Mouse (Mus musculus): Measurements from ENCODE around the gene Brf1. TPM values are rescaled to one million over a fixed set of nuclear protein-coding genes. Genes with fewer than 3 reads are reported as not detected.

Gene Brf1
- polyA plus RNA-seq (2016; fragmentation: Nextera tagmentation; extraction: Ambion mirVana) = 68.1 and 70.1 TPM in 2 replicates

DNA sequence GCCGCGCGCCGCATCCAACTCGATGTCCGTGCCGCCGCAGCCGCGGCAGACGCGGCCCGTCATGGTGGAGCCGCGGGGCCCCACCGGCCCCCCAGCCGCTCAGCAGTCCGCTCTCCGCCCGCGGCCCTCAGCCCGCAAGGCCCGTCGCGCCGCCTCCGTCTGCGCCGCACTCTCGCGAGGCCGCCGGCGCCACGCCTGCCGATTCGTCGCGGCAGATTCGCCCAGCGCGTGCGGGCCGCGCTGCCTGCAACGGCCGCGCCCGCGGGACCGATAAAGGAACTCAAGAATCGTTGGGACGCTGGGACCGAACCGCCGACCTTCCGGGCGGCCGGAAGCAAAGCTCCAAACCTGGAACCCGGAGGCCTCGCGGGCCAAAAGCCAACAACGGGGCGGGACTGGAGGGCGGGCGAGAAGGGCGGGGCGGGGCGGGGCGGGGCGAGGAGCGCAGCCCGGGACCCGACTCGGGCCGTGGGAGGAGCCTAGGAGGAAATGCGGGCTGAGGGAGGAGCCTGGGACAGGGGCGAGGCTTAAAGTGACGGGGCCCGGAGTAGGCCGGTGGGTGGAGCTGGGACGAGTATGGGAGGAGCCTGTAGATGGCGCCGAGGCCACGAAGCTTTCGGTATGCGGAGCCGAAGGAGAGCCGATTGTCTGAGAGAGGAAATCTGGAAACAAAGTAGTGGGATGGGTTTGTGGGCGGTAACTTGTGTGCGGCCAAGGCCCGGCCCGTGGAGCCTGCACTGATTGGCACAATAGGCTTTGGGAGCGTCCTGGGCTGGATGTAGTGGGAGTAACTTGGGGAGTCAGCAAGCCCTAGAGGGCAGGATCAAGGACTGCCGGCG lies at the start of gene Brf1:
TSS of gene Brf1 (minus strand) at position 411 of the 839 bp plus-strand sequence.
- Histone ChIP-seq H3K9ac (peak within 1 kb of the TSS; percentile 91), H3K27ac (peak within 1 kb of the TSS; percentile 79), H3K4me3 (peak within 1 kb of the TSS; percentile 85), H3K36me3 (0 out of 2 replicates have a peak, but pooled peaks cover 6% of the 10 kb centered on the region), H3K27me3 (replicated peaks) (no peaks in the 10 kb centered on the region), H3K4me1 (peaks cover 26% of the 10 kb centered on the region), H3K4me2 (replicated peaks) (peak within 1 kb of the TSS; percentile 91), H3K9me3 (no peaks in the 10 kb centered on the region)
- ATAC-seq (ENCODE audit: low FRiP score, low read depth) = peak; percentile 98
- WGBS = under 1% methylated on average over 96 of the region's 96 CpGs

DNA sequence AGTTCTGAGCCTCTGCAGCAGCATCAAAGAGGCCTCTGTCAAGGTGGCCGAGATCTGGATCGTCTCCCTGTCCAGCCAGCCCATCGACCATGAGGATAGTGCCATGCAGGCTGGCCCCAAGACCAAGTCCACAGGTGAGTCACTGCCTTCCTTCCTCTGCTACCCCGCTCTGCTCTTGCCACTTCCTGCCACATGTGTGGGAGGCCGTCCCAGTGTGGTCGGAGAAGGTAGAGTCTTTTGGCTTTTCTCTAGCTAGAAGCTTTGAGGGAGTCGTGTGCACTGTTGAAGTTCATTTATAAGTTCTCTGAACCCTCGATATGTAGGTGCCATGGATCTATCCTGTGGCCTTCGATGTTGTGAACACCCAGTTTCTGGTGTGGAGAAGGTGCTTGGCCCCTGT lies 49.3 kb upstream of the Brf1 start:
- Histone ChIP-seq H3K4me1 (no peaks in the 10 kb centered on the region), H3K36me3 (peaks cover 83% of the 10 kb centered on the region), H3K4me2 (replicated peaks) (no peak overlapping the region), H3K27ac (no peak overlapping the region), H3K27me3 (replicated peaks) (no peaks in the 10 kb centered on the region), H3K9me3 (no peaks in the 10 kb centered on the region), H3K9ac (no peak overlapping the region), H3K4me3 (no peak overlapping the region)
- WGBS = 92% methylated on average over 9 of the region's 9 CpGs
- no peak for ATAC-seq (ENCODE audit: low FRiP score, low read depth)

DNA sequence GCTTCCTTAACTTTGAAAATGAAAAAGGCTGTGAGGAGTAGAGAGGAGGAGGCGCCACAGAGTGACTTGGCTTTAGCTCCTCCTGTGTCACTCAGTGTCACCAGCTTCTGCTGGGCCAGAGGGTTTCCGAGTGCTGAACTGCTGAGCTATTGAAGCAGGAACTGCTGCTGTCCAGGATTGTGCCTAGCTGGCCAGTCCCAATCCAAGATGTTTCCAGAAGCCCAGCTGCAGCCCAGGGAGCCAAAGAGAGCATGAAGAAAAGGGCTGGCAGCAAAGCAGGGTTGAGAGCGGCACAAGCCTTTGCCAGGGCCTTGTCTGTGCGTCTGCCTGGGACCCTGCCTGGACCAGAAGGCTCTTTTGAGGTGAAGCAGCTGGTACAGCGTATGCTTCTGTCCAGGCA lies 47.6 kb upstream of the Brf1 start:
- Histone ChIP-seq H3K36me3 (peaks cover 74% of the 10 kb centered on the region), H3K9ac (no peak overlapping the region)
- 91% methylated on average over 5 of the region's 5 CpGs for WGBS

DNA sequence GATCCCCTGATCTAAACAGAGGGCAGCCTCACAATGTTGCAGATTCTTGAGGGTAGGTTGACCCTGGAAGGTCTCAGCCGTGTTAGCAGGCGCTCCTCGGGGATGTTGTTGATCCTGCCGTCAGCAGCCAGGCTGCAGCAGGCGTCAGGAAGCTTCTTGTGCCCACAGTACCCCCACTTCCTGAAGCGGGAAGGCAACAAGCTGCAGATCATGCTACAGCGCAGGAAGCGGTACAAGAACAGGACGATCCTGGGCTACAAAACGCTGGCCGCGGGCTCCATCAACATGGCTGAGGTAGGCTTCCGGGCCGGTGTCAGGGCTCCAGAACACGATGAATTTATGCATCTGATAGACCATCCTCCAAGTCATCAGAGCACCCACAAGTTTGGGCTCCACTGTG lies 46.4 kb upstream of the Brf1 start:
- 94% methylated on average over 15 of the region's 15 CpGs for WGBS
- Histone ChIP-seq H3K27ac (no peak overlapping the region), H3K9ac (no peak overlapping the region), H3K36me3 (peaks cover 61% of the 10 kb centered on the region), H3K4me3 (no peak overlapping the region), H3K4me1 (no peaks in the 10 kb centered on the region), H3K4me2 (replicated peaks) (no peak overlapping the region), H3K27me3 (replicated peaks) (no peaks in the 10 kb centered on the region), H3K9me3 (no peaks in the 10 kb centered on the region)
- no peak for ATAC-seq (ENCODE audit: low FRiP score, low read depth)

More for the DNA sequence above, 47.6 kb upstream of the Brf1 start:
- Histone ChIP-seq H3K27me3 (replicated peaks) (no peaks in the 10 kb centered on the region), H3K27ac (no peak overlapping the region), H3K9me3 (no peaks in the 10 kb centered on the region), H3K4me1 (no peaks in the 10 kb centered on the region), H3K4me2 (replicated peaks) (no peak overlapping the region), H3K4me3 (no peak overlapping the region)
- no peak for ATAC-seq (ENCODE audit: low FRiP score, low read depth)

DNA sequence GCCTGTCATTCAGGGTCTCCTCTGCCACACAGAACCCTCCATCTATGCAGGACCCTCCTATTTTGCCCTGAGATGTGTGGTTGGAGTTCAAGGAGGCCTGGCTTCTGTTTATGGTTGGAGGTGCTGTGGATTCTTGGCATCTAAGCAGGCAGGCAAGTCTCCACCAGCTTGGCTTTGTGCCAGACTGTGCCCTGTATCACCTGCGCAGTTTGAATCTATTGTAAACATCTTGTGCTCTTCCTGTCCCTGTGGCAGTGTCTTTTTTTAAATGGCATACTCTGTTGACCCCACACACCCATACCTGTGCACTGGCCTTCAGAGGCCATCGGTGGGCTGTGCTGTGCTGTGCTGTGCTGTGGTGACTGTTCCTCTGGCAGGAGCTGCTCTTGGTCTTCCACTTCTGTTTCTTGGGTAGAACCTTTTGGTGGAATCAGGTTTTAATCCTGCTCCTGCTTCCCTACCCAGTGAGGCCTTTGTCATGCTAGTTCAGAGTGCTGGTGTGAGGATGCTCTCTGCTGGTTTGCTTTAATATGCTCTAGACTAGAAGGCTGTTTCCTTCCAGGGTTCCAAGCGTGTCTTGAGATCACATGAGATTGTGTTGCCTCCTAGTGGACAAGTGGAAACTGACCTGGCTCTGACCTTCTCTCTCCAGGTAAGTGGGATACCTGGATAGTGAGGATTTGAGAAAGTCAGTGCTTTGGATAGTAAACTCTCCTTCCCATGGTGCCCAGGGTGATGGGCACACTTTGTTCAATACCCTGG lies 44.6 kb upstream of the Brf1 start:
- peaks cover 44% of the 10 kb centered on the region for H3K36me3 ChIP-seq
- WGBS = 85% methylated on average over 3 of the region's 3 CpGs
- peaks cover 4% of the 10 kb centered on the region; the same call in 1 of the 2 replicates for H3K4me1 ChIP-seq
- no peak overlapping the region for H3K27ac ChIP-seq
- no peak overlapping the region for H3K9ac ChIP-seq
- H3K9me3 ChIP-seq = no peaks in the 10 kb centered on the region
- H3K4me2 ChIP-seq (replicated peaks) = no peak overlapping the region
- ATAC-seq (ENCODE audit: low FRiP score, low read depth) = no peak
- no peak overlapping the region for H3K4me3 ChIP-seq
- no peaks in the 10 kb centered on the region for H3K27me3 ChIP-seq (replicated peaks)

DNA sequence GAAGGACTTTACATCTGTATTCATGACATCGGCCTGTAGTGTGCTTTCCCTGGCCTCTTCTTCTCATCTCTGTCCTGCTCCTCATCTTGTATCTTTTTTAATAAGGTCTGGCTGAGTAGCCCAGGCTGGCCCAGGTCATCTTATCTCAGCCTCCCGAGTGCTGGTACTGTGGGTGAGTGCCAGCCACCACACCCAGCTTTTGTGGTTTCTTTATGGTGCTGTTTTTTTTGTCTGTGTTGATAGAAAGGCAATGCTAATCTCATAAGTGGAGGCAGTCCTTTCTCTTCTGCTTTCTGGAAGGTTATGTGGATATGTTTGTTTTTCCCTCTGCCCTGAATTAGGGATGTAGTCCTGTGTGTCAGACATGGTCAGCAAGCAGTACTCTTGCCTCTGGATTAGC lies 42.0 kb upstream of the Brf1 start:
- Histone ChIP-seq H3K4me2 (replicated peaks) (no peak overlapping the region), H3K27ac (no peak overlapping the region), H3K9me3 (no peaks in the 10 kb centered on the region), H3K9ac (no peak overlapping the region), H3K36me3 (peaks cover 23% of the 10 kb centered on the region), H3K4me3 (no peak overlapping the region), H3K4me1 (peaks cover 4% of the 10 kb centered on the region; the same call in 1 of the 2 replicates), H3K27me3 (replicated peaks) (no peaks in the 10 kb centered on the region)
- no peak for ATAC-seq (ENCODE audit: low FRiP score, low read depth)
- 96% methylated on average over 2 of the region's 2 CpGs for WGBS

DNA sequence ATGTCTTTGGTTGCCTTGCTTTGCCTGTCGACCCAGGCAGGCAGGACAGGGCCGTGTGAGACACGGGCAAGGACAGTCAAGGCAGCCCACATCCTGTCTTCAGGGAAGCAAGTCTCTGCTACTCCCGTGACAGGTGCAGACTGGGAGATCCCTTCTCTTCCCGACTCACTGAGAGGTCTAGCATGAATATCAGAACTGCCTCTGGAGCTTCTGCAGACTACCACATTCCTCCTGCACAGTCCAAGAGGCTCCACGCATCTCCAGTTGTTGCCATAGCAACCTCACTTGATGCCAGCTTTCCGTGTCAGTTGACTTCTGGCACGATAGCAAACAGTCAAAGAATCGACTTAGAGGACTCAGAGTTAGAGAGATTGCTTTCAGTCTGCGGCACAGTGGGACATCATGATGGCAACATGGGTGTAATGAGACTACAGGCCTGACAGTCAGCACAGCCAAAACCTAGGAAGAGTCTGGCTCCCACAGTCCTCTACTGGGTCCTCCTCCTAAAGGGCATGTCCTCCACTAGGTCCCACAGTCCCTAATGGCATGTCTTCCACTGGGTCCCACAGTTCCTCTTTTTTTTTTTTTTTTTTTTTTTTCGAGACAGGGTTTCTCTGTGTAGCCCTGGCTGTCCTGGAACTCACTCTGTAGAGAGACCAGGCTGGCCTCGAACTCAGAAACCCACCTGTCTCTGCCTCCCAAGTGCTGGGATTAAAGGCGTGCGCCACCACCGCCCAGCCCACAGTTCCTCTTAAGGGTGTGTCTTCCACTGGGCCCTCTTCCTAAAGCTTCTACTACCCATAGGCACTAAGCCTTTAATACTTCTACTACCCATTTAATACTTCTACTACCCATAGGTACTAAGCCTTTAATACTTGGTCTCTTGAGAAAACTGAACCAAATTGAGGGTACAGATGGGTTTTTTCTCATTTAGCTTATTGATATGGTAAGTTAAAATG lies 41.3 kb upstream of the Brf1 start:
- Histone ChIP-seq H3K27ac (no peak overlapping the region), H3K4me3 (no peak overlapping the region), H3K4me2 (replicated peaks) (no peak overlapping the region), H3K9me3 (no peaks in the 10 kb centered on the region), H3K4me1 (peaks cover 4% of the 10 kb centered on the region; the same call in 1 of the 2 replicates), H3K36me3 (peaks cover 15% of the 10 kb centered on the region), H3K9ac (no peak overlapping the region), H3K27me3 (replicated peaks) (no peaks in the 10 kb centered on the region)
- peak; percentile 69; the same call in 1 of the 2 replicates for ATAC-seq (ENCODE audit: low FRiP score, low read depth)
- 69% methylated on average over 15 of the region's 15 CpGs for WGBS

DNA sequence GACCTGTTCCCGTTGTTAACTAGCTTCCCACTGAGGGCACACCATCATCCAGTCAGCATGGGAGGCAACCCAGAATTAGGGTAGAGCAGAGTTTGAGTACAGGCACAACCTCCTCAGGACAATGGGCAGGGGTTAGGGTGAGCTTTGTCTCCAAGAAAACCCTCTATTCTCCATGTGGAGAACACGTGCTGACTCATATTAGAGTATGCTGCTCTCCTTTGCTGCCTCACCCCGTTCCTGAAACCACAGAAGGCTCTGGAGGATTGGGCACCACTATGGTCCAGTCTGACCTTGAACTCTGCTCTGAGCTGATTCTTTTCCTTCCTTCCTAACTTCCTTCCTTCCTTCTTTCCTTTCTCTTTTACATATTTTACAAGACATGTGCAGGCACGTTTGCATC lies 37.9 kb upstream of the Brf1 start:
- no peak overlapping the region for H3K4me2 ChIP-seq (replicated peaks)
- WGBS = 92% methylated on average over 4 of the region's 4 CpGs
- no peak overlapping the region for H3K27ac ChIP-seq
- no peak overlapping the region for H3K9ac ChIP-seq
- H3K27me3 ChIP-seq (replicated peaks) = no peaks in the 10 kb centered on the region
- H3K36me3 ChIP-seq = no peaks in the 10 kb centered on the region
- no peaks in the 10 kb centered on the region for H3K9me3 ChIP-seq
- H3K4me3 ChIP-seq = no peak overlapping the region
- no peak for ATAC-seq (ENCODE audit: low FRiP score, low read depth)
- peaks cover 10% of the 10 kb centered on the region; the same call in 1 of the 2 replicates for H3K4me1 ChIP-seq

DNA sequence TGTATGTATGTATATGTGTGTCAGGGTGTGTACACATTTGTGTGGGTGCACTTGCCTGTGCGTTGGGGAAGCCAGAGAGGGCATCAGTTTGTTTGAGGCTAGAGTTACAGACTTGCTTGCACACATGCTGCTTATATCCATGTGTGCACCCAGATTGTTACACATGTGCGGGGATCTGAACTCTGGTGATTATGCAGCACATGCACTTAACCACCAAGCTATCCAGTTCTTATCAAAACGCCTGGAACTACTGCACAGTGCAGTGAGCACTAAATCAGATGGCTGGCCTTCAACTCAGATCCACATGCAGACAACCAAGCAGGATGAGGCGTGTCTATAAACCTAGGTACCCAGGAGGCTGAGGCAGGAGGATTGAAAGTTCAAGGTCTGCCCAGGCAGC lies 36.5 kb upstream of the Brf1 start:
- no peak overlapping the region for H3K27ac ChIP-seq
- no peaks in the 10 kb centered on the region for H3K9me3 ChIP-seq
- 94% methylated on average over 4 of the region's 4 CpGs for WGBS
- no peak overlapping the region for H3K4me2 ChIP-seq (replicated peaks)
- H3K9ac ChIP-seq = no peak overlapping the region
- peaks cover 24% of the 10 kb centered on the region for H3K4me1 ChIP-seq
- no peaks in the 10 kb centered on the region for H3K36me3 ChIP-seq
- no peaks in the 10 kb centered on the region for H3K27me3 ChIP-seq (replicated peaks)
- no peak for ATAC-seq (ENCODE audit: low FRiP score, low read depth)
- no peak overlapping the region for H3K4me3 ChIP-seq

DNA sequence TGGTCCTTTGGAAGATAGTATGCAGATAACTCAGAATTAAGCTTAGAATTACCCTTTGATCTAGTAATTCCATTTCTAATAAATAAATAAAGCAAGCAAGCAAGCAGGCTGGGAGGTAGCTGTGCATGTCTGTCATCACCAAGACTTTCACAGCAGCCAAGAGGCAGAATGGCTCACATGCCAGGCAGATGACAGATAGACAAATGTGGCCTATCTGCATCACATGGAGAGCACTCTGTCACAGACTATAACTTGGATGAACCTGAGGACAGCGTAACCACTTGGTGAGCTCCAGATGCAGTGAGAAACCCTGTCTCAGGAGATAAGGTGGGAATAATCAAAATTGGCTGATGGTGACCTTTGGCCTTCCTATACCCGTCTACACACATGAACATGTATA lies 34.6 kb upstream of the Brf1 start:
- H3K27ac ChIP-seq = no peak overlapping the region
- no peaks in the 10 kb centered on the region for H3K9me3 ChIP-seq
- H3K4me1 ChIP-seq = peaks cover 22% of the 10 kb centered on the region
- no peak overlapping the region for H3K4me2 ChIP-seq (replicated peaks)
- no peak overlapping the region for H3K4me3 ChIP-seq
- no peaks in the 10 kb centered on the region for H3K27me3 ChIP-seq (replicated peaks)
- no peaks in the 10 kb centered on the region for H3K36me3 ChIP-seq
- H3K9ac ChIP-seq = no peak overlapping the region
- no peak for ATAC-seq (ENCODE audit: low FRiP score, low read depth)
- 92% methylated on average over 2 of the region's 2 CpGs for WGBS

DNA sequence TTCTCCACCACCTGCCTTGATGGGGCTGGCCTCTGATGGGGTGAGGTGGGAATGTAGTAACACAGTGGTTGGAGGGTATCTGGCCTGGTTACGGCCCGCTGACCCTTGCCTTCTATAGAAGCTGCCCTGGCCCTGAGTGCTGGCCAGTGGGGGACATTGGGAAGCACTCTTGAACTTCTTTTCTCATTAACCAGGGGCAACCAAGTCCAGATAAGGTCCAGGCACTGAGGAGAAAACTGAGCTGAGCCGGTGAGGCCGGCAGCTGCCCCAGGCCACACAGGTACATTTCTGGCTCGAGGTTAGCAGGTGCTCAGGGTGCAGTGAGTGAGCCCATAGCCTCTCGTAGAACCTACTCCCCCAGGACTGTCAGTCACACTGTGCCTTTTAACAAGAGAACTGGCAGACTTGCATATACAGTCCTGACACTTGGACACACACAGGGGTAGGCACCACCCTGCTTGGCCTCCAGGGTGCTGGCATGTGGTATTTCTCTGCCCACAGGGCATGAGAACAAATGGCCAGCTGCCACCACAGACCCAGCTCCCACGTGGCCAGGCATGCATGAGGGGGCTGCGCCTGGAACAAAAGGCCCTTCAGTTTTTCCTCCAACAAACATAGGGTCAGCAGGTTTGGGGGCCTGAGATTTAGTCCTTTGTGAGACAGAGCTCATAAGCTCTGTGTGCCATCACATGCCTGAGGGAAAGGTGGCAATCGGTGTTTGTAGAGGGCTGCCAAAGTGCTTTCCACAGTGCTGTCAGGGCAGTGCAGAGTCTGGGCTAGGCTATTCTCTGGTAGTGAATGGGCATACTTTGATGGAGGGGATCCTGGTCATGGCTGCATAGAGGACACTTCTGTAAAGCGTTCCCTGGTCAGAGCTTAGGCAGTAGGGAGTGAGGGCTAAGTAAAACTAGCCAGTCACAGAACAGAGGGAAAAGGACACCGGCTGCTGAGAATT lies 32.1 kb upstream of the Brf1 start:
- H3K36me3 ChIP-seq = no peaks in the 10 kb centered on the region
- H3K4me2 ChIP-seq (replicated peaks) = no peak overlapping the region
- peak; percentile 73 for ATAC-seq (ENCODE audit: low FRiP score, low read depth)
- WGBS = 72% methylated on average over 11 of the region's 11 CpGs
- no peaks in the 10 kb centered on the region for H3K27me3 ChIP-seq (replicated peaks)
- no peak overlapping the region for H3K27ac ChIP-seq
- H3K9ac ChIP-seq = no peak overlapping the region
- peaks cover 35% of the 10 kb centered on the region for H3K4me1 ChIP-seq
- no peaks in the 10 kb centered on the region for H3K9me3 ChIP-seq
- H3K4me3 ChIP-seq = no peak overlapping the region
